Mouse (Mus musculus): ENCODE measurements around the gene B3gnt5. TPM values are rescaled to one million over a fixed set of nuclear protein-coding genes. Genes with fewer than 3 reads are reported as not detected.
"Not testable (repeated sequence)": the region's sequence is repeated elsewhere in the genome, so short reads cannot be mapped to it uniquely, and the experiment has no call there.

Gene B3gnt5
- total RNA-seq (2021) = 1 to 10 TPM in 1 of 2 experiments, under 1 TPM in 1; 0.91 to 1.1 TPM

DNA sequence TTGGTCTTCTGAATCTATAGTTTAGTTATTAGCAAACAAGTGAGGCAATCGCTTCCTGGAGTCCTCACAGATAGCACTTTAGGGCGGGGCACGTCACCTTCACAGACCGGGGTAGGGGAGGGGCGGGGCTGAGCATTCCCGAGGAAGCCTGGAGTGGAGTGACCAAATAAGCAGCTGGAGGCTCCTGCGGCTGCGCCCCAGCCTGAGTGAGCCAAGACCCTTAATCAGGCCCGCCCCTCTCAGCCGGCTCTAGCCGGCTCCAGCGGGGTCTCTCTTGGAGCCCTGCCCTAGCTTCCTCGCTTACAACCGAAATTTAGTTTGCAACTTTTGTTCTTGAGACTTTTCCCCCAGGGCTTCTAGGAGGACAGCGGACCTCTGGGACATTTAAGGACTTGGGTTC, at the start of gene B3gnt5:
Gene B3gnt5 (plus strand): TSS at position 135 of the 400 bp plus-strand sequence.
- DNase-seq (ENCODE audit: extremely low spot score in 1 of 2, low spot score in 1 of 2) = peak in 1 of 2 experiments; percentile 3

DNA sequence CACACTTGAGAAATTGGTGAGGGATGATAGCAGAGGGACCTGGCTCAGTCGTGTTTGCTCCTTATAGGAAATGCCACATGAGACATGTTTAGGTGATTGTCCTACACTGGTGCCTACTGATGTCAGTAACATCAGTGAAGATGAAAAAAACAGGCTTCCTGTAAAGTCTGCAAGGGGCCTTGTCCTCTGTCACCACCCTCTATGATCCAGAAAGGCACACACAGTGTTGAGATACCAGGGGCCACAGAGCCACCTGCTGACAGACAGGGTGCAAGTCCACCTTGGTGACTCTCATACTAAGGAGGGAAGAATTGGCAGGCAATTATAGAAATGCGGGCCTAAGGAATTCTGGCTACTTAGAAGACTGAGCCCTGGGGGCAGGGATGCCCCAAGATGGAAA, 39.0 kb upstream of the B3gnt5 start:
- DNase-seq (ENCODE audit: extremely low spot score in 1 of 2, low spot score in 1 of 2) = no peak

DNA sequence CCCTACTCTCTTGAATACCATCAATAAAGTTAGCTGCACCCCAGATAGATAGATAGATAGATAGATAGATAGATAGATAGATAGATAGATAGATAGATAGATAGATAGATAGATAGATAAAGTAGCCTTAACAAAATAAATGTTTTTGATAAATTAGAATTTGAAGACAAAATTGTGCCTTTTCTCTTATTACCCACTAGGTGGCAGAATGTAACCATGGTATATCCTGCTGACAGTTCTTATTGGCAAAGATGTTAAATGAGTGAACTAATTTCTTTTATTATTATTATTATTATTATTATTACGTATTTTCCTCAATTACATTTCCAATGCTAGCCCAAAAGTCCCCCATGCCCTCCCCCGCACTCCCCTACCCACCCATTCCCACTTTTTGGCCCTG, 35.9 kb upstream of the B3gnt5 start:
- DNase-seq (ENCODE audit: extremely low spot score in 1 of 2, low spot score in 1 of 2) = not testable (repeated sequence)

DNA sequence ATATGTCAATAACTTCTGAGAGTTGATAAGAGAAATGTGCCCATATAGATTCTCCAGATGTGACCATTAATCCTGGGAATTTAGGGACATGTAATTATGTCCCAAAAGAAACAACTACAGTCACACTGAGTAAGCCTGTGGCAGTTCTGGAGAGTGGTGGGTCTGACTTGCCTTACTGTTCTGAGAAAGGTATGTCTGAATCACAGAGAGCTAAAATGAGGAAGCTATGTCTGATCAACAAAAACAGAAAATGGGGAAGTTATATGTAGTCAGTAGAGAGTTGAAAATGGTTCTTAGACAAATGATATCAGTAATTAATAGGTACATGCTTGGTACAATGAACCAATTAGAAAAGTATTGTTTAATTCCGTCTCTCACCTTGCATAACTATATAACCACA, 27.1 kb upstream of the B3gnt5 start:
- DNase-seq (ENCODE audit: extremely low spot score in 1 of 2, low spot score in 1 of 2) = no peak

DNA sequence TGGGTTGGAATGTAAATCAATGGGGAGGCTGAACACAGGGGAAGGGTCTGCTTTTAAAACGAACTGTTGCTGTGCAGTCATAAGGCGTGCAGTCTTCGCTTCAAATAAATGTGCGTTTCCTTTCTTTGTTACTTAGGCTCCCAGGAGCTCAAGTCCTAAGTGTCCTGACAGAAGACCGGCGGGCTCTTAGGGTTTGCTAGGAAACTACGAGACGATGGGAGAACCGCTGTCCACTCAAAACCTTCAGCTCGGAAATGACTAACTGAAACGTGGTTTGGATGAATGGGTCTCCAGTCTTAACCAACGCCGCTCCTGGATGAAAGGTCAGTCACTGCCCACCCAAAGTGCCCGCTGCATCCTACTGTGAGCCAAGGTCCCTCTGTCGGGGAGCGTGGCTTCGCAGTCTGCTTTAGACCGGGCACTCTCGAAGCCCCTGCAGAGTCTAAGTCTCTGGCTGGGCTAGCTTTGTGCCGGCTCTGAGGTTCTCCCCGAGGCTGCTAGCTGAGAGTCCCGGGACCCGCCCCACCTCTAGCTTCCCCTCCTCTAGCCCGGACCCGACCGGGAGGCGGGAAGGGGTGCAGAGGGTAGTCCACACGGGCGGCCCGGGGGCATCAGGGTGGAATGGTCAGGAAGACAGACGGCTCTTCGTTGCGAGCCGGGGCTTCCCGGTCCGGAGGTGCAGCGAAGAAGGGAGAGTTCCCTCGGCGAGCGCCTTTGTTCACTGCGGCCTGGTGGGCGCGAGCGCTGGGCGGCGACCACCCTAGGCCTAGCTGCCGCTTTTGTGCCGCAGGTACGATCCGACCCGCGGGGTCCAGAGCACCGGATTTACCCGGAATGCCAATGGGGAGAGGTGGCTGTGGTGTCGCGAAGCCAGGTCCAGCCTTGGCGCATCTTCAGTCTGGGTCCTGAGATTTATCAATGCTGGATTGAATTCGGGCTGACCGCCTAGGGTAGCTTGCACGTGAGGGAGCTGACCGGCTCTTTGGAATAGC, 793 bp downstream of the B3gnt5 start:
- DNase-seq (ENCODE audit: extremely low spot score in 1 of 2, low spot score in 1 of 2) = peak; percentile 5 to 10

DNA sequence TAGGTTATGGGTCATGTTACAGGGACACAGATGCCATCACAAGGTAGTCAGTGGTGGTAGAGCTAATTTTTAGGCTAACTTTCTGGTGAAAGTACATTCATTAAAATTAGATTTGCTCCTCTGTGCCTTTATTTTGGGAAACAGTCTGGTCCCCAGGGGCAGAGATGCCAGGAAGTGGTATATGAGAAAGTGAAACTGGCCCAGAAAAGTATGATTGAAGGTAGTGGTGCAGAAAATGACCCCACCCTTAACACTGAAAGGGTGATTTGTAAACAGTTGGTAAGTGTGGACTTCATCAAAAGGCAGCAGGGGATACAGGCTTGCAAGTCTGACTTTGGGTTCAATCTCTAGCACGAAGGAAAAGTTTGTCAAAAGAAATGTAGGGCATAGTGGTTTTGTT, 1.7 kb downstream of the B3gnt5 start:
- DNase-seq (ENCODE audit: extremely low spot score in 1 of 2, low spot score in 1 of 2) = no peak

DNA sequence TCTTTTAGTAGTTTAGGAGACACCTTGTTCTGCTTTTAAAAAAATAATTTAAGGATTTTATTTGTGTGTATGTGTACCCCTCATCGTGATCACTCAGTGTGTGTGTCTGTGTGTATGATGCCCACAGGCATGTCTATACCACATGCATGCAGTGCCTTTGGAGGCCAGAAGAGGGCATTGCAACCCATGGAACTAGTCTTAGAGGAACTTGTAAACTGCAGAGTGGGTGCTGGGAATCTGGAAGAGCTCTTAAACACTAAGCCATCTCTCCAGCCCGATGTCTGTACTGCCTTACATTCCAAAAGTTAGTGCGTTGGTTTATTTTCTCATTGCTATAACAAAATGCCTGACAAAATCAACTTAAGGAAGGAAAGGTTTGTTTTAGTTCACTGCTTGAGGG, 6.1 kb downstream of the B3gnt5 start:
- DNase-seq (ENCODE audit: extremely low spot score in 1 of 2, low spot score in 1 of 2) = no peak

DNA sequence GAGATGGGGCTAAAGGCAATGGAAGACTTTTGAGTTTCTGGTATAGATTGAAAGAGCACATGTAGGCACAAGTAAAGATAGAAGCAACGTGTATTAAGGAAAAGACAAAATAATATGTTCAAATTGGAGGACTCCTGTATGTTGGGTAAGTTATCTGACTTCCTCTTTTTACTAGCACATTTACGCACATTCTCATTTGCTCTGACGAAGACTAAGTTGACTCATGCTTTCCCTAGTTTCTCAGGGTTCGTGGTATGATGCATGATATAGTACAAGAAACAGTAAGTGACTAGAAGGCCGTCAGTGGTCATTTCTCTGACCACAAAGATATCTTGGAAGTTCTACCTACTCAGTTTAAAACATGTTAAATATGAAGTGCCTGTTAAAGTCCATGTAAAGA, 8.0 kb downstream of the B3gnt5 start:
- no peak for DNase-seq (ENCODE audit: extremely low spot score in 1 of 2, low spot score in 1 of 2)

DNA sequence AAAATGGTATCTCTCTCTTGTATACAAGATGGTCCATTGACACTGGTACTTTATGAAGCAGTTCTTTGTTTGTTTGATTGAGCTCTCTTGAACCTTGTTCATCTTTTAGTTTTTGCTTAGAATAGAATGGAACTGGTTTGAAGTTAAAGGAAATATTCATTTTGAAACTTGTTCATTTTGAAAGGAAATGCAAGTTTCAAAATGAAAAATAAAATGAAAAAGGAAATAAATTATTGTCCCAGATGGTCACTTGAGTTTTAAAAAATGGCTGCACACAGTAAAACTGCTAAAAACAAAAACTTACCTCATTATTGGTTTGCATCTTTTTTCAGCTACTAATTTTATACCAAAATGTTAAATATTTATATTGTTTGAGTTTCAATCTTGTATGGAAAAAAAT, 12.0 kb downstream of the B3gnt5 start:
- DNase-seq (ENCODE audit: extremely low spot score in 1 of 2, low spot score in 1 of 2) = no peak

DNA sequence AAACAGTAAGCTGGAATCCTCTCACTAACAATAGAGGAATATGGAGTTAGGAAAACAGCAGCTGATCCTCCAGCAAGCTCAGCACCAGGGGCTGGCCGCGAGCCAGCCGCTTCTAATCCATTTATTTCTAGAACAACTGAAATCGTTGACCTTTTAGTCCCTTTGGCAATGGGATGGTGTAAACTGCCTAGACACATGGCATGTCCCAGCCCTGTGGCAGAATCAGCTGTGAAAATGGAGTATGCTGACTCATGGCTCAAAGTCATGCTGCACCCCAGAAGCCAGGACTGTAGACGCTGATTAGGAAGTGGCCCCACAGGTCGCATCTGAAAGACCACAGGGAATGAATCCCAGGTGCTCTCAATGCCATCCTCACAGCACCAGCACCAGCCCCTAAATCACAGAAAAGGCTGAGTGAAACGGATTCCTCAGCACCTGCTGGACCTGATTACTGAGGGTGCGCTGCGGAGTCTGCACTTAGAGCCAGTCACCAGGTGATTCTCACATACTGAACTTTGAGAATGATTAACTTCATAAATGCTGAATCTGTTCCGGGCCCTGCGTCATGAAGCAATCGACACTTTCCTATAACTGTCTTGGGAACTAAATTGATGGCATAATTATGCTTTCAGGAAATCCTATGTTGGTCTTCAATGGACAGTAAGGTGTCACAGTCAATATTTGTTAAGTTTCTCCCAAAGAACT, 26.5 kb downstream of the B3gnt5 start:
- peak in 1 of 2 experiments; percentile 6 for DNase-seq (ENCODE audit: extremely low spot score in 1 of 2, low spot score in 1 of 2)

DNA sequence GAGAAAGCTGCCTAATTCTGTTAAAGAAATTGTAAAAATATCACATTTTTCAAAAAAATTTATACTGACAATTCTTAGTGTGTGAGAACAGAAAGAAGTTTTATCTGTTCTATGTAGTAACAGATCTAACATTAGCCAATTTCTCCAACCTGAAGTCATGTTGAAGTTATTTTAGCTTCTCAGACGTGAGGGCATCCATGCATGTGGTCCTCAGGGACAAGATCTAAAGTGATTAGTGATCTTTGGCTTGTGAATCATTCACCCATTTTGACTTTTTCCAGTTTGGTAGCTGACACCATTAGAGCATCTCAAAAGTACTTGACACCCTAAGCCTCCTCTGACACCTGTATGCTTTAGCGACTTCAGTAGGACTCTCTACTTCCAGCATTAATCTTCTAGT, 29.9 kb downstream of the B3gnt5 start:
- DNase-seq (ENCODE audit: extremely low spot score in 1 of 2, low spot score in 1 of 2) = no peak

DNA sequence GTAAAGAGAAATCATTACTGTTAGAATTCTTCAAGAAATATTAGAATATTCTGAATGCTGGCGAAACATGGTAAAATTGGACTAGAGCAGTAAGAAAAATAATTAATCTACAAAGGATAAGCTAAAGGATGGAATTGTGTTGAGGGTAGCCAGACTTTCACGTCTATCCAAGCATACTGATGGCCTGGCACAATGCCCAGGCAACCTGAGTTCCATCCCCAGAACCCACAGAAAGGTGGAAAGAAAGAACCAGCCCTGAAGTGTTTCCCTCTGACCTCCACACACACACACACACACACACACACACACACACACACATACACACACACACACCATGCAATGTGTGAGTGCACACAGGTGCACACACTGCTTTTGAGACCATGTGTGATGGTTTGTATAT, 58.8 kb downstream of the B3gnt5 start:
- no peak for DNase-seq (ENCODE audit: extremely low spot score in 1 of 2, low spot score in 1 of 2)

Other genes with a start within 250 kb of the B3gnt5 start
- gene Olfr167, start 237.9 kb upstream of the B3gnt5 start, total RNA-seq (2021) = not detected
- gene Olfr168, start 224.7 kb upstream of the B3gnt5 start, total RNA-seq (2021) = not detected
- gene Olfr169, start 188.4 kb upstream of the B3gnt5 start, total RNA-seq (2021) = not detected
- not detected for gene Olfr170, start 148.3 kb upstream of the B3gnt5 start, total RNA-seq (2021)
- gene Olfr171, start 130.3 kb upstream of the B3gnt5 start, total RNA-seq (2021) = not detected
- gene Lamp3, start 53.8 kb upstream of the B3gnt5 start, total RNA-seq (2021) = under 1 TPM in 1 of 2 experiments, not detected in 1; 0.15 TPM
- 1 to 10 TPM; 1.3 to 1.6 TPM for gene Klhl6, start 222.8 kb downstream of the B3gnt5 start, total RNA-seq (2021)

Data from layer of hippocampus, postnatal 25 days (tissue).